8 mouse cellular contexts compared by ENCODE assay signal in the genomic region with DNA sequence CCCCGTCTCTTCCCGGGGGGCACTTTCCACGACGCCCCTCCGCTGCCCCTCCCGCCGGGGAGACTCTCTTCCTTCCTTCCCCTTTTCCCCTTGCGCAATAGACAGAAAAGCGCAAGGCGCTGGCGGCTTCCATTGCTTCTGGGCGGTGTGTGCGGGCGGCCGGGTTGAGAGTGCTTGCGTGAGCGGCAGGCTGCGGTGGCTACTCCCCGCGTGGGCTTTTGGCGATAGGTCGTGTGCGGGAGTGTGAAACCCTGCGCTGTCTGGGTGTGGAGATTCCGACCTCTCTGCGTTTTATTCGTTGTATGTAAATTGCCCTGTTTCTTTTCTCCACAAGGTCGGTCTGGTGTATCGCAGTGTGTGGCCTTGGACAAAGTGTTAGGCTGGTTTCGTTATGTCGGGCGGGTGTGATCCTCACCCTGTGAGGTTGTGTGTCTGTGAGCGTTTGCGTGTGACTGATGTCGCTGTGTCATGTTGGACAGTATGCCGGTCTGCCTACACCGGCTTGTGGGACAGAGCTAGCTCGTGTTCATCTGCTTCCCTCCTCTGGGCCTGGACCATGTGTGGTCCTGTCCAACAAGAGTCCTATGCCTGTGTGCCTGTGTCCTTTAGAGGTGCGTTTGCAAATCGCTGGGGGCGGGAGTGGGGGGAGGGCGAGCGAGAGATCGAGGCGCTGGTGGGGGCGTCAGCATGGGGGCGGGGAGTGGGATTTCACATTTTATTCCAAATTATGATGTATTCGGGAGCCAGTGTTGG. TPM values are rescaled to one million over a fixed set of nuclear protein-coding genes. Genes with fewer than 3 reads are reported as not detected.
DNase-seq lines count a peak whose midpoint lies in the region; ATAC-seq and TF ChIP-seq lines count a peak whose summit lies in the region.

No protein-coding gene starts in this region.

- TF ChIP-seq POLR2A in CH12.LX (IDR thresholded peaks at IDR 0.05; ENCODE audit: low read depth, low read length): no peak

- peak; percentile 77; the same call in 1 of the 2 replicates for ATAC-seq in embryonic facial prominence, embryonic 14.5 days (ENCODE audit: low read depth)
- peak; percentile 46 for ATAC-seq in heart, embryonic 12.5 days (ENCODE audit: insufficient number of reproducible peaks, low FRiP score)
- ATAC-seq in liver, postnatal 0 days: peak; percentile 53
- peak; percentile 56; the same call in 1 of the 2 replicates for ATAC-seq in neural tube, embryonic 11.5 days (ENCODE audit: insufficient read depth, low FRiP score, low TSS enrichment)

- DNase-seq in CH12.LX (ENCODE audit: extremely low read depth): no peak
- DNase-seq in adrenal gland, adult (ENCODE audit: inconsistent age in 2 of 2, low spot score in 1 of 2): peak; percentile 27 to 85
- peak; percentile 41 for DNase-seq in embryonic facial prominence, embryonic 14.5 days (ENCODE audit: low spot score)
- DNase-seq in kidney, adult 9 months: peak; percentile 60
- DNase-seq in liver, postnatal 0 days: peak; percentile 67
- DNase-seq in neural tube, embryonic 11.5 days (ENCODE audit: low spot score): peak; percentile 76
- DNase-seq in thymus, postnatal 10 days (ENCODE audit: low spot score in 2 of 2): no peak

- H3K9ac ChIP-seq in CH12.LX (ENCODE audit: insufficient read depth, low read depth): no peak overlapping the region
- peak overlapping the region; percentile 45 for H3K9ac ChIP-seq in embryonic facial prominence, embryonic 14.5 days (ENCODE audit: low read depth, low read length)
- H3K9ac ChIP-seq in heart, embryonic 12.5 days: peak overlapping the region; percentile 74
- peak overlapping the region; percentile 89 for H3K9ac ChIP-seq in liver, postnatal 0 days (replicated peaks)
- peak overlapping the region; percentile 36 for H3K9ac ChIP-seq in neural tube, embryonic 11.5 days (ENCODE audit: low read length)

- dilution Hi-C loops in CH12.LX (cut with MboI; ENCODE audit: extremely low pct_ligation_motif_present, extremely low pct_unique_long_range_greater_than_20kb, low sequenced_read_pairs): no loop called here

- peak overlapping the region in 1 of 3 experiments; percentile 9 for H3K4me3 ChIP-seq in CH12.LX (replicated peaks in 1 of 3; ENCODE audit: low read depth in 2 of 3, low read length in 2 of 3, poor library complexity in 1 of 3)
- H3K4me3 ChIP-seq in embryonic facial prominence, embryonic 14.5 days (ENCODE audit: low read depth, low read length): peak overlapping the region; percentile 41
- peak overlapping the region; percentile 57 for H3K4me3 ChIP-seq in heart, embryonic 12.5 days
- H3K4me3 ChIP-seq in liver, postnatal 0 days (ENCODE audit: low read depth, low read length): peak overlapping the region; percentile 68
- peak overlapping the region; percentile 27 for H3K4me3 ChIP-seq in neural tube, embryonic 11.5 days (ENCODE audit: low read depth, low read length)

- TF ChIP-seq CTCF in CH12.LX (conservative IDR thresholded peaks at IDR 0.05 in 1 of 2, IDR thresholded peaks at IDR 0.05 in 1 of 2; ENCODE audit: low read depth in 2 of 2, low read length in 2 of 2): no peak
- TF ChIP-seq CTCF in liver, postnatal 0 days (IDR thresholded peaks at IDR 0.05; ENCODE audit: low read depth): no peak

- no peaks in the 10 kb centered on the region for H3K79me2 ChIP-seq in CH12.LX (replicated peaks; ENCODE audit: control insufficient read depth, extremely low read depth, insufficient read depth, poor library complexity, severe bottlenecking)

- no peak overlapping the region for H3K27ac ChIP-seq in CH12.LX (ENCODE audit: insufficient read depth, low read depth)
- peak overlapping the region; percentile 39; the same call in 1 of the 2 replicates for H3K27ac ChIP-seq in embryonic facial prominence, embryonic 14.5 days (replicated peaks; ENCODE audit: low read depth, low read length)
- peak overlapping the region; percentile 89 for H3K27ac ChIP-seq in heart, embryonic 12.5 days (ENCODE audit: poor library complexity, severe bottlenecking)
- H3K27ac ChIP-seq in liver, postnatal 0 days (ENCODE audit: low read depth): peak overlapping the region; percentile 91
- H3K27ac ChIP-seq in neural tube, embryonic 11.5 days (ENCODE audit: low read depth, low read length): peak overlapping the region; percentile 21; the same call in 1 of the 2 replicates

- no peak for TF ChIP-seq RAD21 in CH12.LX (IDR thresholded peaks at IDR 0.05; ENCODE audit: low read depth, low read length)

- TF ChIP-seq EP300 in CH12.LX (IDR thresholded peaks at IDR 0.05; ENCODE audit: low read length): no peak
- no peak for TF ChIP-seq EP300 in liver, postnatal 0 days (IDR thresholded peaks at IDR 0.05; ENCODE audit: low read depth)

- whole genome bisulfite sequencing in embryonic facial prominence, embryonic 14.5 days: 1% methylated on average over 27 of the region's 48 CpGs
- WGBS in heart, embryonic 12.5 days: 1% methylated on average over 48 of the region's 48 CpGs
- 1% methylated on average over 48 of the region's 48 CpGs for WGBS in liver, postnatal 0 days (ENCODE audit: insufficient replicate concordance)
- WGBS in neural tube, embryonic 11.5 days: under 1% methylated on average over 47 of the region's 48 CpGs

- H3K27me3 ChIP-seq in CH12.LX (replicated peaks): peaks cover 81% of the 10 kb centered on the region
- peaks cover 97% of the 10 kb centered on the region for H3K27me3 ChIP-seq in embryonic facial prominence, embryonic 14.5 days (replicated peaks; ENCODE audit: control insufficient read depth, insufficient read depth, low read length)
- H3K27me3 ChIP-seq in heart, embryonic 12.5 days (replicated peaks): peaks cover 67% of the 10 kb centered on the region
- H3K27me3 ChIP-seq in liver, postnatal 0 days (ENCODE audit: insufficient read depth, low read length): peaks cover 44% of the 10 kb centered on the region
- peaks cover 95% of the 10 kb centered on the region for H3K27me3 ChIP-seq in neural tube, embryonic 11.5 days (ENCODE audit: control insufficient read depth, insufficient read depth, low read length)

- no peaks in the 10 kb centered on the region for H3K36me3 ChIP-seq in CH12.LX (replicated peaks in 1 of 2; ENCODE audit: control insufficient read depth in 1 of 2, insufficient read depth in 1 of 2, low read length in 1 of 2)
- H3K36me3 ChIP-seq in embryonic facial prominence, embryonic 14.5 days (ENCODE audit: control insufficient read depth, insufficient read depth, low read length): no peaks in the 10 kb centered on the region
- H3K36me3 ChIP-seq in heart, embryonic 12.5 days: no peaks in the 10 kb centered on the region
- no peaks in the 10 kb centered on the region for H3K36me3 ChIP-seq in liver, postnatal 0 days (replicated peaks; ENCODE audit: insufficient read depth, low read length)
- no peaks in the 10 kb centered on the region for H3K36me3 ChIP-seq in neural tube, embryonic 11.5 days (ENCODE audit: control insufficient read depth, insufficient read depth, low read length)

- H3K4me2 ChIP-seq in CH12.LX (ENCODE audit: insufficient read depth, low read depth, poor library complexity, severe bottlenecking): peak overlapping the region; percentile 32
- peak overlapping the region; percentile 62 for H3K4me2 ChIP-seq in embryonic facial prominence, embryonic 14.5 days (ENCODE audit: low read depth, low read length)
- peak overlapping the region; percentile 74 for H3K4me2 ChIP-seq in heart, embryonic 12.5 days
- H3K4me2 ChIP-seq in liver, postnatal 0 days (ENCODE audit: low read depth, low read length): peak overlapping the region; percentile 95
- peak overlapping the region; percentile 33 for H3K4me2 ChIP-seq in neural tube, embryonic 11.5 days (ENCODE audit: low read depth)

- peaks cover 8% of the 10 kb centered on the region for H3K9me3 ChIP-seq in CH12.LX (replicated peaks; ENCODE audit: low read length)
- no peaks in the 10 kb centered on the region for H3K9me3 ChIP-seq in embryonic facial prominence, embryonic 14.5 days (ENCODE audit: control insufficient read depth, low read length)
- H3K9me3 ChIP-seq in heart, embryonic 12.5 days (replicated peaks): no peaks in the 10 kb centered on the region
- no peaks in the 10 kb centered on the region for H3K9me3 ChIP-seq in liver, postnatal 0 days (ENCODE audit: low read length)
- H3K9me3 ChIP-seq in neural tube, embryonic 11.5 days (ENCODE audit: control insufficient read depth, low read length): no peaks in the 10 kb centered on the region

- in situ Hi-C loops in CH12.LX (cut with MboI; ENCODE audit: low pct_ligation_motif_present, low pct_unique_long_range_greater_than_20kb, low sequenced_read_pairs): no loop called here

- H3K4me1 ChIP-seq in CH12.LX (ENCODE audit: control insufficient read depth in 1 of 2, insufficient read depth in 2 of 2): no peaks in the 10 kb centered on the region
- peaks cover 4% of the 10 kb centered on the region; the same call in 1 of the 2 replicates for H3K4me1 ChIP-seq in embryonic facial prominence, embryonic 14.5 days (ENCODE audit: control insufficient read depth, insufficient read depth, low read length)
- H3K4me1 ChIP-seq in heart, embryonic 12.5 days (replicated peaks): peaks cover 12% of the 10 kb centered on the region
- peaks cover 27% of the 10 kb centered on the region for H3K4me1 ChIP-seq in liver, postnatal 0 days (ENCODE audit: insufficient read depth)
- H3K4me1 ChIP-seq in neural tube, embryonic 11.5 days (ENCODE audit: control insufficient read depth, insufficient read depth, low read length): no peaks in the 10 kb centered on the region; the same call in 1 of the 2 replicates

RNA-seq across cellular contexts. Expression of a gene that starts 0.9 kb away (rescaled TPM):
- total RNA-seq in CH12.LX (2012; rRNA removed) (0.34 and 0.50 TPM in 2 replicates), CH12.LX (2014; rRNA removed) (0.12 and 0.15 TPM in 2 replicates)
- polyA plus RNA-seq in CH12.LX (2012; ENCODE audit: insufficient read length, low read depth): 0.13 and 0.19 TPM in 2 replicates
- 1.3 and 1.6 TPM in 2 replicates for polyA plus RNA-seq in embryonic facial prominence, embryonic 14.5 days (2014; fragmentation: Nextera tagmentation; extraction: Ambion mirVana)
- polyA plus RNA-seq in heart, embryonic 12.5 days (2016; fragmentation: Nextera tagmentation; extraction: Ambion mirVana): 6.9 and 8.3 TPM in 2 replicates
- 8.3 and 8.9 TPM in 2 replicates for polyA plus RNA-seq in liver, postnatal 0 days (2015; fragmentation: Nextera tagmentation; extraction: Ambion mirVana)
- polyA plus RNA-seq in neural tube, embryonic 11.5 days (2014; fragmentation: Nextera tagmentation; extraction: Ambion mirVana): 6.7 and 7.5 TPM in 2 replicates

RNA-seq across cellular contexts. Expression of a gene that starts 31.4 kb away (rescaled TPM):
- total RNA-seq in CH12.LX (2012; rRNA removed): 0.21 and 0.55 TPM in 2 replicates
- total RNA-seq in CH12.LX (2014; rRNA removed): not detected in 2 replicates
- polyA plus RNA-seq in CH12.LX (2012; ENCODE audit: insufficient read length, low read depth): not detected in 2 replicates
- 7.7 and 18.5 TPM in 2 replicates for polyA plus RNA-seq in embryonic facial prominence, embryonic 14.5 days (2014; fragmentation: Nextera tagmentation; extraction: Ambion mirVana)
- 38.8 and 39.2 TPM in 2 replicates for polyA plus RNA-seq in heart, embryonic 12.5 days (2016; fragmentation: Nextera tagmentation; extraction: Ambion mirVana)
- 18.6 and 22.2 TPM in 2 replicates for polyA plus RNA-seq in liver, postnatal 0 days (2015; fragmentation: Nextera tagmentation; extraction: Ambion mirVana)
- 9.7 and 14.7 TPM in 2 replicates for polyA plus RNA-seq in neural tube, embryonic 11.5 days (2014; fragmentation: Nextera tagmentation; extraction: Ambion mirVana)

RNA-seq across cellular contexts. Expression of a gene that starts 57.1 kb away (rescaled TPM):
- 8.9 and 9.0 TPM in 2 replicates for total RNA-seq in CH12.LX (2012; rRNA removed)
- total RNA-seq in CH12.LX (2014; rRNA removed): 8.1 and 8.4 TPM in 2 replicates
- polyA plus RNA-seq in CH12.LX (2012; ENCODE audit: insufficient read length, low read depth): 9.7 and 11.8 TPM in 2 replicates
- 11.8 and 14.1 TPM in 2 replicates for polyA plus RNA-seq in embryonic facial prominence, embryonic 14.5 days (2014; fragmentation: Nextera tagmentation; extraction: Ambion mirVana)
- polyA plus RNA-seq in heart, embryonic 12.5 days (2016; fragmentation: Nextera tagmentation; extraction: Ambion mirVana): 13.5 and 13.7 TPM in 2 replicates
- 3.3 and 3.4 TPM in 2 replicates for polyA plus RNA-seq in liver, postnatal 0 days (2015; fragmentation: Nextera tagmentation; extraction: Ambion mirVana)
- 15.3 and 18.9 TPM in 2 replicates for polyA plus RNA-seq in neural tube, embryonic 11.5 days (2014; fragmentation: Nextera tagmentation; extraction: Ambion mirVana)

Comparison
In these comparisons a context has a peak if more than half of its experiments do, and no peak if none do; other contexts are left out.
1. DNase-seq: peak in adrenal gland, adult (2 of 2), embryonic facial prominence, embryonic 14.5 days (single experiment), kidney, adult 9 months (single experiment), liver, postnatal 0 days (single experiment) and neural tube, embryonic 11.5 days (single experiment); none in CH12.LX (single experiment) and thymus, postnatal 10 days (0 of 2).
2. H3K4me2 ChIP-seq: peak in every context shown above with its lines; median percentile 95 in liver, postnatal 0 days; 74 in heart, embryonic 12.5 days; 62 in embryonic facial prominence, embryonic 14.5 days; 33 in neural tube, embryonic 11.5 days; 32 in CH12.LX.
3. Peak in every context shown above with its lines, with median percentiles within 50 percentile points of each other: ATAC-seq.